Mouse (Mus musculus) inflammation-experienced regulatory T-cells, adult 6 months (primary cell): ENCODE data around the gene Rhpn2. TPM values are rescaled to one million over a fixed set of nuclear protein-coding genes. Genes with fewer than 3 reads are reported as not detected.

Experiments used
- ATAC-seq: one replicate; pipeline ENCODE4 v1.8.0; 2017
- polyA plus RNA-seq, 3 experiments: library from polyadenylated mRNA; unstranded; fragments of 100-300 nt; shearing (Covaris generic); gene quantifications; one replicate each; pipeline ENCODE4 v1.2.1; 2017

The Rhpn2 gene
- polyA plus RNA-seq, 3 experiments from 2014 or later = 0.26 to 0.51 (median 0.47) TPM

DNA sequence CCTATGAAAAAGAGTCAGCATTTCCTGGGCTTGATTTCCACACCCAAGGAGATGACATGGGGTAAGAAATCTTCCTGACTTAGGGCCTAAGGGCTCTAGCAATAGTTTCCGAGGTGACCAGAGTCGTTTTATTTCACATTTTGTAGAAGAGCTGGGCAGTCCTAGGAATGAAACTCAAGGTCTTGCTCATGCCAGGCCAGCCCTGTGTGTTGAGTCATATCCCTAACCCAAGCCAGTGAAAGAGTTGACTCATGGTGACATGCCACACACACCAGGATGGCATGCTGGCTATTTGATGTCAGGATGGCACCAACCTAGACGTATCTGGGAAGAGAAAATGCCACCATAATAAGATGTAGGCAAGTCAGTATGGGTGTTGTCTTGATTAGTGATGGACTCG is 15.1 kb downstream of the Rhpn2 start:
- ATAC-seq = no peak

DNA sequence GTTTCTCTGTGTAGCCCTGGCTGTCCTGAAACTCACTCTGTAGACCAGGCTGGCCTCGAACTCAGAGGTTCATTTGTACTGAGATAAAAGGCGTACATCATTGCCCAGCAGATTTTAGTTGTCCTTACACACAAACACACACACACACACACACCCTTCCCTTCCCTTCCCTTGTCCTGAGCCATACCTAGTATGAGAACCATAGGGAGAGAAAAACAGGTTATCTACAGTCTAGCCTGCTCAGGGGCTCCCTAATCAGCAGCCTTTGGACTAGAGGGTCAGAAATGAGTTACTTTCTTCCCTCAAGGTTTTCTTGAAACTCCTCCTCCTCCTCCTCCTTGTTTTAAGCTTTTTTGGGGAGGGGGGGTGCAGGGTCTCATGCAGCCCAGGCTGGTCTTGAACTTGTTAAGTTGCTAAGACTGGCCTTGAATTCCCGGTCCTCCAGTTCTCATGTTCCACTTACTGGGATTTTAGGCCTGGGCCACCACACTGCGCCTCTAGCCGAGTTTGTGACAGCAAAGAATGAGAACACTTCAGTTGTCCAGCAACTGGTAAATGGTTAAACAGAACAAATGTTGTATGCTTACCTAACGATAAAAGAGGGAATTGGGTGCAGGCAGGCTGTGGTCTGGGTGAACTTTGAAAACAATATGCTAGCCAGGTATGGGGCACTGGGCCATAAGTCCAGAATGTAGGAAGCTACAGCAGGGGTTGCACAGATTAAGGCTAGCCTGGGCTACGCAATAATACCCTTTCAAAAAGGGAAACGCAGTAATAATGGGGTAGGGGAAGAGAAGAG is 16.1 kb downstream of the Rhpn2 start:
- no peak for ATAC-seq

DNA sequence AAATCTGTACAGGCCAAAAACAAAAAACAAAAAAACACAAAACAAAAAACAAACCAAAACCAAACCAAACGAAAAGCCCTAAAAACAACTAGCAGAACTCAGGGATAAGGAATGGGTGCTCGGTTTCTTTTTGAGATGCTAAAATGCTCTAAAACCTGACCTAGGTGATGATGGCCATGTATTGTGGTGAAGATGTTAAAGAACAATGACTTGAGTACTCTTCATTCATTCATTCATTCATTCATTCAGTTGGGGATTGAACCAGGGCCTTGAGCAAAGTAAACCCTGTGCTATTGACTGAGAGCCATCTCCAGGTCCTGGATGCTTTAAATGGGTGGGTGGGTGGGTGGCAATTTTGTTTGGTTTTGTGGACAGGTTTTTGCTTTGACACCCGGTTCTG is 17.2 kb downstream of the Rhpn2 start:
- ATAC-seq = no peak

DNA sequence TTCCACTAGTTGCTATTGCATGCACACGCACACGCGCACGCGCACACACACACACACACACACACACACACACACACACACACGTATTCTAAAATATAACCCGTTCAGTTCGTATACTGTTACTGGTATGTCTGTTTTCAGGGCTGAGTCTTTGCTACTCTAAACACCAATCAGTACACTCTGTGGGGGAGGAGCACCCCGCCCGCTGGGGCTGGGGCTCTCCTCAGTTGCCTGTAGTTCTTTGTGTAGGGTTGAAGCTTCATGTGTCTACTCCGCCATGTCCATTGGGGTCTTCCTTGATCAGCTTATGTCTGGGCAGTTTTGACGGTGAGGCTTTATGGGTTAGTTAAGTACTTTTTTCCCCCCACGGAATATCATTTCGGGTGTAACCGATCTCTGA is 19.3 kb downstream of the Rhpn2 start:
- no peak for ATAC-seq

DNA sequence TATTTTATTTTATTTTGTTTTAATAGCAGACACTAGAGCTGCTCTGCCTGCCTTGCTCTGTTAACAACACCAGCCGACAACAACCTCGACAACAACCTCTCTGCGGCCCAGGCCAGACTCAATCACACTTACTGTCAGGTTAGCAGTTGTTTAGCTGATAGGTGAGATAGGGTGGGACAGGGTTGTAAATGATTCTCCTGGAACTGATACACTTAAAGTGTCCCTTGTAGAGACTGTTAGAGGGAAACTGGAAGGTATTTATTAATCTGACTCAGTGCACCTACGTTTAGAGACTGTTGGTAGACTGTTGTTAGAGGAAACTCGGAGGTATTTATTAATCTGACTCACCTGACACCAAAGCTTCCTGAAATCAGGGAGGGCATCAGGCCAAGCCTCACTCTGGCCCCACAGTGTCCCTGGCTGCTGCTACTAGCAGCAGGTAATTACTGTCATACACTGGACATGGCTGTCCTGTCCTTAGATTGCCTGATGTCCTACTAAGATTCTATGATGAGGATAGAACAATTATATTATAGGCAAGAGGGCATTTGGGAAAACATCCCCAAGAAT is 21.4 kb downstream of the Rhpn2 start:
- ATAC-seq = no peak

DNA sequence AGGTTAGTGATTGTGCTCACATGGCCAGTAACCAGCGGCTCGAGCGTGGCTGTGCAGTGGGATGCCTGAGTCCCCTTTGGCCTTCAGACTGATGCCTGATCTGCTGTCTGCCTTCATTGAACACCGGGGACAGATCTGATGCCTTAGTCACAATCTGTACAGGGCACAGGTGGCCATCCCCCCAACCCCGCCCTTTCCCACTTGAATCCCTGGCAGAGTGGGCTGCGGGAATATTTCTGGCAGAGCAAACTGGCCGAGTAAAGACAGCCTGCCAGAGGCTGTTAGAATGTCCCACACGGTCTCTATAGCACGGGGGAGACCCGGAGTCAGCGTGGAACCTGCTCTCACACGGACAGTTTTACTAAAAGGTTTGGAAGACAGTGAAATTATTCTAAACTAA is 23.7 kb downstream of the Rhpn2 start:
- no peak for ATAC-seq

- ATAC-seq = no peak
These were observed 28.3 kb downstream of the Rhpn2 start for GRCm38 (mm10) chr7:35362253-35362652.

- ATAC-seq = no peak
These were observed 28.9 kb downstream of the Rhpn2 start for GRCm38 (mm10) chr7:35362868-35363267.

DNA sequence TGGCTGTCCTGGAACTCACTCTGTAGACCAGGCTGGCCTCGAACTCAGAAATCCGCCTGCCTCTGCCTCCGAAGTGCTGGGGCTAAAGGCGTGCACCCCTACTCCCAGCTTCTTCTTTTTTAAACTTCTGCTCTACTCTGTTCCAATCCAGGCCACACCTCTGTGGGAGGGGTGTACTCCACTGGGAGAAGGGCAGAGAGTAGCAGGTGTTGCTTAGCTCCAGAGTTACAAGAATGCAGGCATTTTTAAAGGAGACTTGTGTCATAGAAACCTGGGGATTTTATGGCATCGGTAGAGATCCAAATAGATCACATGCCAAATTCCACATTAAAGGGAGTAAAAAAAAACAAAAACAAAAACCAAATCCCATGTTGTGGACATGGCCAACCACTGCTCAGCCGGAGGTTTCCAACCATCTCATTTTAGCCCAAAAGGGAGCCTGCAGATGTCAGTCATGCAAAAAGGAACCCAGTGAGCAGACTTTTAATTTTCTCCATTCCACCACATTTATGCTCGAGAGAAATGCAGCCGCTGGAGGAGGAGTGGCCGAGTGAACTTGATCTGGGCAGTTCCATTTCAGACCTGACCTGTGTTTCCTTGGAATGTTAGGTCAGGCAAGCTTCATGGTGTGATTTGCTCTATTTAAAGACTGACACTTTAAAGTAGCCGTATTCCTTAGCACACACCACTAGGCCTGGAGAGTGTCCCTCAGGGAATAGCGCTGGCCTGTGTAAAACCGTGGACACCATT is 31.4 kb downstream of the Rhpn2 start:
- no peak for ATAC-seq

GRCm38 (mm10) chr7:35371096-35371495 is 37.1 kb downstream of the Rhpn2 start:
- ATAC-seq = no peak

GRCm38 (mm10) chr7:35372483-35373017 is 38.6 kb downstream of the Rhpn2 start:
- ATAC-seq = no peak

DNA sequence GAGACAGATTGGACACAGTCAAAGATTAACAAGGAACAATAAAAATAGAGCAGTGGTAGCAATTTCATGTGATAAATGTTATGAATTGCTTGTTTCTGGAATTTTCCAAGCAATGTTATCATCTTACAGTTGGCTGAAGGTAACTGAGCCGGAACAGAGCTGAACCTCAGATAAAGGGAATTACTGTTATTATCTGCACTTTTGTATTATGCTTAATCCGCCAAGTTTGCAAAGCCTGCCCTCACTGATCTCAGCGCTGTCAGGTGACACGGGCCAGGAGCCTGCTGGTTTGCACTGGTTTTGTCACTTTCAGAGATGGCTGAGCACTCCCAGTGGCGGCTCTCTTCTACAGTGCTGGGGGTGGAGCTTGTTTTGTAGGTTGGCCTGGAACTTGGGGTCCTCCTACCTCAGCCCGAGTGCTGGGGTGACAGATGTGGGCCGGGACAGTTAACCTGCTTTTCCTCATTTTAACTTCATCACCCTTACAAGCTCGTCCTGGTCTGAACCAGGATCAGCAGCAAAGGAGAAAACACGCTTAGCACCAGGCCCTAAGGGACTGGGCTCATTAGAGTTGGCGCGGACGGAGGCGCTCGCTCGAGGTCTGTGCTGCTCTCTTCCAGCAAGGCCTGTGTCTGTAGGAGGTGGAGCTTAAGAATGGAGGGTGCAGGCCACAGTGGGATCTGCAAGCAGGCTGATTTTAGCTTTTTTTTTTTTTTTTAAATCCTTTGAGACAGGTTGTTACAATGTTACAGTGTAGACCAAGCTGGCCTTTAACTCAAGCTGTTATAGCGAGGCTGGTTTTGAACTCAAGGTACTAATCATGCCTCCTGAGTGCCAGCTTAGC is 39.4 kb downstream of the Rhpn2 start:
- ATAC-seq = no peak

DNA sequence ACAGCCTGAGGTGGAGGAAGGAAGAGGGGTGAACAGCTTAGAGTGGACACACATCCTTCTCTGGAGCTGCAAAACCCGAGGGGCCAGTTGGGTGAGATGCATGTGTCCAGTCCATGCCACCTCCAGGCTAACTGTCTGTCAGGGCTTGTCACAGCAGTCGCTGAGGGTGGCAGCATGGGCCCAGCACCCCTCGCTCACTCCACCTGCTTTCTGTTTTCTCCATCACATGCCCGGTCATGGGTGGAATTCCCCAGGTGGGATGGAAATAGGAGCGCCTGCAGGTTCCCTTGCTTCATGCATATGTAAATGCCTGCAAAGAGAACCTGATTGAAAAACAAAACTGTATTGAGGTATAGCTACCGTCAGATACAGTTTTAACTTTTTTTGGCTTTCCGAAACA is 40.3 kb downstream of the Rhpn2 start:
- no peak for ATAC-seq

- ATAC-seq = no peak
These were observed 42.7 kb downstream of the Rhpn2 start for GRCm38 (mm10) chr7:35376623-35377022.

DNA sequence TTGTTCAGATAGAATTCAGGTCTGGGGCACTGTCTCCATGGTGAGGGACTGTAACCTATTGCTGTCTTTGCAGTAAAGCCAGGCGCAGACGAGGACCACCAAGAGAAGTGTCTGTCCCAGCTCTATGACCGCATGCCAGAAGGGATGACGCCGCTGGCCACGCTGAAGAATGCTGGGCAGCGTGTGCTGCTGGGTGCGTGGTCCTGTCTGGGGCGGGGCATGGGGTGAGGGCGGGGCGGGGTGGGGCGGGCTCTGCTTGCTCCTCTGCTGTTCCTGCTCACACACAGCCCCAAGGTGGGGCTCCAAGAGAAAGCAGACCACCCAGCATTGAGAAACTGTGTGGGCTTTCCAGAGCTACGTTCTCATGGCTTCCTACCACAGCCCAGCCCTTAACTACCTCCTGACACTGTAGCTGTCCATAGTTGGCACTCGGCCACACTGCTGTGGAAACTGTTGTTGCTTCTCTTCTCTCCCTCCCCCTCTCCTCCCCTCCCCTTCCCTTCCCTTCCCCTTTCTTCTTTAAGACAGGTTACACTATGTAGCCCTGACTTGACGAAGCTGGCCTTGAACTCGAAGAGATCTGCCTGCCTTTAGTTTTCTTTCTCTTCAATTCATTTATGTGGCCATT is 45.6 kb downstream of the Rhpn2 start:
- ATAC-seq = no peak

- no peak for ATAC-seq
These were observed 46.4 kb downstream of the Rhpn2 start for GRCm38 (mm10) chr7:35380351-35380750.

GRCm38 (mm10) chr7:35381861-35382260 is 47.9 kb downstream of the Rhpn2 start:
- no peak for ATAC-seq

DNA sequence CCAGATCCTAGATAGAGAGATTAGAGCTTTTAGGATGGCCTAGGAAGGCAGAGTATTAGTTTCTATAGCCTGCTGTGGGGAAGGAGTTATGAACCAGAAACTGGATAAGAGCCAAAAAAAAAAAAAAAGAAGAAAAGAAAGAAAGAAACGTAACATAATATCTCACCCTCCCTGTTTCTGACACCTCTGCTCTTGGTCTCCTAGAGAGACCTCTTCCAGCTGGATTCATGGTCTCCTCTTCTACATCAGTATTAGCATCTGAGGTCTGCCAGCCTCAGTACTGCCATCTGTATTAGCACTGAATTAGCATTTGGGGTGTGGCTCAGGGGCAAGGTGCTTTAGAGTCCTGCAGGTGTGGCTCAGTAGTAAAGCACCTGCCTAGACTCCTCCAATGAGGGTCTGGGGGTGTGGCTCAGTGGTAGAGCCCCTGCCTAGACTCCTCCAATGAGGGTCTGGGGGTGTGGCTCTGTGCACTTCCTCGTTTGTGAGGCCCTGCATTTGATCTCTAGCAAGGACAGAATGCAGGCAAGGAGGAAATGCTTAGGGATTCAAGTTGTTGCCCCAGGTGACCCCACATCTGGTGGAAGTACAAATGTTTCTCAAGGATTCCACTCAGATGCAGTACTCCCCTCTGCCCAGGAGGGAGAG is 48.9 kb downstream of the Rhpn2 start:
- ATAC-seq = no peak

- no peak for ATAC-seq
These were observed 52.6 kb downstream of the Rhpn2 start for GRCm38 (mm10) chr7:35386525-35386952.

DNA sequence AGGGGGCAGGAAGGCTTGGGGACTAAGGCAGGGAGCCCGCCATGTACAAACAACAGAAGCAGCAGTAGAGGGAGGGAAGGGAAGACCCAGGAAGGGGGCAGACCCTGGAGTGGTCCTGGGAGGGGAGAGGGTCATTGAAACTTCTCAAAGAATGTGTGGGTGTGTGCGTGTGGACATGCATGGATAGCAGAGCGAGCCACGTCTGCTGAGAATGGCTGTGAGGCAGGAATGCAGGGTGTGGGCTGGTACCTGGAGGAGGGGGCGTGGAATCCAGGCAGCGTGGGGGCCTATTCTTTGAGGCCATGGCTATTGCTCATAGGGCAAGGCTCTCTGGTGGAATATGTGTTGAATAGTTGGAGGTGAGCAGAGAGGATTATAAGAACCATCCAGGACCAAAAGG is 54.7 kb downstream of the Rhpn2 start:
- no peak for ATAC-seq

GRCm38 (mm10) chr7:35392935-35393334 is 59.0 kb downstream of the Rhpn2 start:
- no peak for ATAC-seq
